Mouse (Mus musculus) gastrocnemius, adult 2 months (tissue): Measurements from ENCODE around the gene Ing3. TPM values are rescaled to one million over a fixed set of nuclear protein-coding genes. Genes with fewer than 3 reads are reported as not detected.

ENCODE experiments used
- DNase-seq: peaks from one replicate; pipeline ENCODE4 v3.0.0; 2022
- H3K27ac ChIP-seq: fragments of 200-600 bp; 2 replicates; pipeline ENCODE4 v1.8.1; 2022; ENCODE audit warnings: mild to moderate bottlenecking
- H3K4me3 ChIP-seq: fragments of 200-600 bp; 2 replicates; pipeline ENCODE4 v1.8.1; 2022; ENCODE audit warnings: mild to moderate bottlenecking, moderate library complexity
- CTCF ChIP-seq: fragments of 200-600 bp; IDR thresholded peaks from 2 replicates; pipeline ENCODE4 v1.8.1; 2022; ENCODE audit warnings: antibody characterized with exemption, mild to moderate bottlenecking, moderate library complexity
- intact Hi-C: fragments of 180-260 bp; cut with DNase I; formaldehyde crosslinking; loops from one replicate; pipeline ENCODE4 v1.15.1; 2025
- total RNA-seq, 2 experiments: library from RNA; stranded (reverse); gene quantifications; 2 replicates each; pipeline ENCODE4 v1.2.3; 2021

Ing3 gene
- total RNA-seq, 2 experiments from 2014 or later = 9.1 to 9.8 TPM

GRCm38 (mm10) chr6:22000086-22000485 lies 50.7 kb downstream of the Ing3 start:
- TF ChIP-seq CTCF = no peak
- intact Hi-C loops = no loop called here
- peak; percentile 72 for DNase-seq
- peak overlapping the region; percentile 45 for H3K4me3 ChIP-seq
- H3K27ac ChIP-seq = peak overlapping the region; percentile 89

- intact Hi-C loops = no loop called here
- TF ChIP-seq CTCF = no peak
- Histone ChIP-seq H3K27ac (peak overlapping the region; percentile 89), H3K4me3 (peak overlapping the region; percentile 45)
- no peak for DNase-seq
Measured at GRCm38 (mm10) chr6:22000881-22001280, 51.5 kb downstream of the Ing3 start.

- peak overlapping the region; percentile 89 for H3K27ac ChIP-seq
- DNase-seq = peak; percentile 90
- no peak for TF ChIP-seq CTCF
- intact Hi-C loops = no loop called here
- H3K4me3 ChIP-seq = peak overlapping the region; percentile 45
Measured at GRCm38 (mm10) chr6:22001284-22001916, 52.0 kb downstream of the Ing3 start.

GRCm38 (mm10) chr6:22002521-22003199 lies 53.3 kb downstream of the Ing3 start:
- H3K27ac ChIP-seq = peak overlapping the region; percentile 89

GRCm38 (mm10) chr6:22003200-22003587 lies 53.8 kb downstream of the Ing3 start:
- intact Hi-C loops = no loop called here
- no peak for TF ChIP-seq CTCF
- DNase-seq = peak; percentile 58
- H3K27ac ChIP-seq = peak overlapping the region; percentile 89
- 0 out of 2 replicates have a peak overlapping the region, but pooled peaks have one; percentile 21 for H3K4me3 ChIP-seq

More at GRCm38 (mm10) chr6:22002521-22003199, 53.3 kb downstream of the Ing3 start:
- intact Hi-C loops = no loop called here
- DNase-seq = peak; percentile 50
- no peak for TF ChIP-seq CTCF
- peak overlapping the region; percentile 21 for H3K4me3 ChIP-seq

- no peak for DNase-seq
- peak overlapping the region; percentile 89; the same call in 1 of the 2 replicates for H3K27ac ChIP-seq
- H3K4me3 ChIP-seq = no peak overlapping the region
- no peak for TF ChIP-seq CTCF
- intact Hi-C loops = no loop called here
Measured at GRCm38 (mm10) chr6:22003959-22004543, 54.7 kb downstream of the Ing3 start.

- no peak for DNase-seq
- no peak for TF ChIP-seq CTCF
- intact Hi-C loops = no loop called here
- Histone ChIP-seq H3K4me3 (no peak overlapping the region), H3K27ac (peak overlapping the region; percentile 90)
Measured at GRCm38 (mm10) chr6:22008346-22008745, 59.0 kb downstream of the Ing3 start.

- H3K4me3 ChIP-seq = peak overlapping the region; percentile 60
- peak overlapping the region; percentile 90 for H3K27ac ChIP-seq
- TF ChIP-seq CTCF = no peak
- intact Hi-C loops = no loop called here
- peak; percentile 58 for DNase-seq
Measured at GRCm38 (mm10) chr6:22010258-22010657, 60.9 kb downstream of the Ing3 start.

- Histone ChIP-seq H3K4me3 (peak overlapping the region; percentile 60), H3K27ac (peak overlapping the region; percentile 90)
- intact Hi-C loops = no loop called here
- DNase-seq = peak; percentile 72
- no peak for TF ChIP-seq CTCF
Measured at GRCm38 (mm10) chr6:22010761-22011281, 61.5 kb downstream of the Ing3 start.

- DNase-seq = no peak
- TF ChIP-seq CTCF = no peak
- peak overlapping the region; percentile 90 for H3K27ac ChIP-seq
- peak overlapping the region; percentile 60 for H3K4me3 ChIP-seq
- intact Hi-C loops = no loop called here
Measured at GRCm38 (mm10) chr6:22011546-22011945, 62.2 kb downstream of the Ing3 start.

- peak overlapping the region; percentile 90 for H3K27ac ChIP-seq
- no peak for TF ChIP-seq CTCF
- DNase-seq = no peak
- intact Hi-C loops = no loop called here
- no peak overlapping the region for H3K4me3 ChIP-seq
Measured at GRCm38 (mm10) chr6:22012099-22012498, 62.7 kb downstream of the Ing3 start.

GRCm38 (mm10) chr6:22012501-22012900 lies 63.1 kb downstream of the Ing3 start:
- intact Hi-C loops = no loop called here
- Histone ChIP-seq H3K27ac (peak overlapping the region; percentile 90), H3K4me3 (no peak overlapping the region)
- DNase-seq = no peak
- TF ChIP-seq CTCF = no peak

GRCm38 (mm10) chr6:22013394-22013793 lies 64.0 kb downstream of the Ing3 start:
- H3K4me3 ChIP-seq = no peak overlapping the region
- DNase-seq = no peak
- peak overlapping the region; percentile 35; the same call in 1 of the 2 replicates for H3K27ac ChIP-seq
- intact Hi-C loops = no loop called here
- TF ChIP-seq CTCF = no peak
